Mouse (Mus musculus) lung, postnatal 25 days (tissue): ENCODE data around the gene Pitpnm2.

Experiments
- DNase-seq: peaks from one replicate; pipeline ENCODE4 v3.0.0; 2022; ENCODE audit warnings: low spot score

Gene Pitpnm2

DNA sequence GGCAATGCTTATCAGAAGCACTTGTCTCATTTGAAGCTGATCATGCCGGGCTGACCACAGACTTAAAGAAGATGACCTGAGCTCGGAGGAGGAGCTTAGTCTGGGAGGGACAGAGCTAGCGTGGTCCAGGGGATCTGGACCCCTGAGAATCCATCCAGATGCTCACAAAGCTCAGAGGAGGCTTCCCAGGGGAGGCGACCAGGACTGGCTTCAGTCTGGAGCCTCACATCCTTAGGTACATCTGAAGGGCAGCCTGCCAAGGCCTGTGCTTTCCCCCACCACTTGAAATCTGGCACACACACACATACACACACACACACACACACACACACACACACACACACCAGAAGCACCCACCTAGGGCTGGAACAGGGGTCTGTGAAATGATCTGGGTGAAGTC, 47.5 kb downstream of the Pitpnm2 start:
- DNase-seq: no peak

DNA sequence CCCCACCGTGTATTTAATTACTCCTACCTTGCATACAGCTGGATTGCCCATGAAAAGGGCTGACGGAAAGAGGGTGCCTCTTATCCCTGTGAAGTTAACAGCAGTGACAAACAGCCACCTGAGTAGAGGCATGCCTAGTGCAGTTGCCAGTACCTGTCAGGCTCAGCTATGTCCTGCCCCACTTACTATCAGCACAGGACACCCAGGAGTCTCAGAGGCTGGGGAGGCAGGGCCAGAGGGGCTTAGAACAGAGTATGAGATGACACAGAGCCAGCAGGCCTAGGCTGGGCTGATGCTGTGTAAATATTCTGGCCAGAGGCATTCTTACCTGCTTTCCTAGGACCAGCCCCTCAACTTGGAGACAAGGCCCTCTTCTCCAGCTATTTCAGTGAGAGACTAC, 48.0 kb downstream of the Pitpnm2 start:
- no peak for DNase-seq

GRCm38 (mm10) chr5:124200844-124201243, 48.7 kb downstream of the Pitpnm2 start:
- DNase-seq: no peak

DNA sequence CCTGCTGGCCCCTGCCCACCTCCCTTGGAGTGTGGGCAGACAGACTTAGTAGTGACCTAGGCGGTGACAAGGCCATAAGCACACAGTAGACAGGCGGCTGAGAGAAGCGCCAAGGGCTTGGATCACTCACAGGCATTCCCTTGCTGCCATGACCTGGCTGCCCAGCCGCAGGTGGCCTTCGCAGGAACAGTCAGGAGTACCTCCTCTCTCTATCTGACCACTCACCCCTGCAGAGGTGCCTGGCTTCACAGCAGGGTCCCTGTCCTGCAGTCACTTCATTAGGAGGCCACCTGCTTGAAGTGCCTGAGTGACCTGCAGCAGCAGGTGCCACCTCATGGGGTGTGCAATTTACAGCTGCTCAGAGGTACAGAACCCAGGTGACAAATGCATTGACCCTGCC, 50.4 kb downstream of the Pitpnm2 start:
- no peak for DNase-seq

DNA sequence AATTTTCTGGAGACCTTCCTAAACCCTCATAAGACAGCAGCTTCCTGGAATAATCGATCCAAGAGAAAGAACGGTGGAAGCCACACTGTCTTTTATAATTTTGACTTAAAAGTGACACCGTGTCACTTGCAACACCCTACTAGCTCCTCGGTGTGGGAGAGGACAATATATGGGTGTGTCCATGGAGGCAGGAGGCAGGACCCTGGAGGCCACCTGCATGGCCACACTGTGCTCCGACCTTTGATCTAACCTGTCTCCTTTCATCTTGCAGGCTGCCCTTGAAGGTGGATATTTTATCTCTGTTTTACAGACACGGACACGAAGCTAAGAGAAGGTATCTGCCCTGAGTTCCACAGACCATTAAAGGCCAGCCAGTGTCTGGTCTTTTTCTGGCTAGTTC, 51.1 kb downstream of the Pitpnm2 start:
- DNase-seq: no peak

DNA sequence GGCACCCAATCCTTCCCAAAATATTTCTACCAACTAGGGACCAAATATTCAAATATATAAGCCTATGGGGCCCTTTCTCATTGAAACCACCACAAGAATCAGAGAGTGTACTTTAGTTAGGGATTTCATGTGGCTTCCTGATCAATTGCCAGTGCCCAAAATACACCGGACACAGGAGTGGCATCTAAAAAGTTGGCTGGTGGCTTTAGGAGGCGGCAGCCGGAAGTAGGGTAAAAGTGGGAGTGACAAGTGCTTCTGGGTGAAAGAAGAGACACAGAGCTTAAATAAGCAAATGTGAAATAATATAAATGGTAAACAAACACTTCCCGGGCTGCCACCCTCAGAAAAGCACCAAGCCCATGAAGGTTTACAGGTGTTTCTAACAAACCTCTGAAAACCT, 53.5 kb downstream of the Pitpnm2 start:
- DNase-seq: no peak

- no peak for DNase-seq
These were observed 55.0 kb downstream of the Pitpnm2 start for GRCm38 (mm10) chr5:124194386-124195084.

DNA sequence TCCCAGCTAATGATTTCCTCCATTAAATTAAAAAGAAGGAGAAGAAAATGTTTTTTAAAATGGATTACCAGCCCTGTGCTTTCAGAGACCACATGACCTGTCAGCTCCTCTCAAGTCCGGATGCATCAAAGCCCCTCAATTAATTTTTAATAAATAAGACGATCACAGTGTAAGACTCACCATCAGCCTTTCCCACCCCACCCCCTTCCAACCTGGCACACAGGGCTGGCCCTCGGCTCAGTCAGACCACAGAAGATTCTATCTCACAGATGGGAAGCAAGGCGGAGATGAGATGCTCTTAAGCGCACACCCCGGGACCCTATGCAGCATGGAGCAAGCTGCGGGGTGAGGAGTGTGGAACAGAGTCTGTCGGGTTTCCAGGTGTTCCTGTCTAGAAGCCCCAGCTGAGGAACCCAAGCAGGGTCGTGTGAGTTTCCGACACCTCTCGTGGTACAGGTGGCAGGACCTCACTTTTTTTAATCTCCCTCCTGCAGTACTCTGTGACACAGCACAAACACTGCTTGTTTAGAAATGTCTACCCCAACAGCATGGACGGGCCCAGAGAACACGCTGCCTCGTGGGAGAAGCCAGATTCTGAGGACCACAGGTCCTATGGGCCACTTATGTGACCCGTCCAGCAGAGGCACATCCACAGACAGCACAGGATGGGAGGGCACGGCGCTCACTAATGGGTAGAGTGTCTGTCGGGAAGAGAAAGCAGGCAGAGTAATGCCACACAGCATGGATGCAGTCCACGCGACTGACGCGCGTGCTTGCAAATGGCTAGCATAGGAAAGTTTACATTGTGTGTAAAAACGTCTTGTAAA, 56.1 kb downstream of the Pitpnm2 start:
- DNase-seq: no peak

GRCm38 (mm10) chr5:124192726-124193285, 56.8 kb downstream of the Pitpnm2 start:
- DNase-seq: no peak

- DNase-seq: no peak
These were observed 57.3 kb downstream of the Pitpnm2 start for GRCm38 (mm10) chr5:124192251-124192710.

DNA sequence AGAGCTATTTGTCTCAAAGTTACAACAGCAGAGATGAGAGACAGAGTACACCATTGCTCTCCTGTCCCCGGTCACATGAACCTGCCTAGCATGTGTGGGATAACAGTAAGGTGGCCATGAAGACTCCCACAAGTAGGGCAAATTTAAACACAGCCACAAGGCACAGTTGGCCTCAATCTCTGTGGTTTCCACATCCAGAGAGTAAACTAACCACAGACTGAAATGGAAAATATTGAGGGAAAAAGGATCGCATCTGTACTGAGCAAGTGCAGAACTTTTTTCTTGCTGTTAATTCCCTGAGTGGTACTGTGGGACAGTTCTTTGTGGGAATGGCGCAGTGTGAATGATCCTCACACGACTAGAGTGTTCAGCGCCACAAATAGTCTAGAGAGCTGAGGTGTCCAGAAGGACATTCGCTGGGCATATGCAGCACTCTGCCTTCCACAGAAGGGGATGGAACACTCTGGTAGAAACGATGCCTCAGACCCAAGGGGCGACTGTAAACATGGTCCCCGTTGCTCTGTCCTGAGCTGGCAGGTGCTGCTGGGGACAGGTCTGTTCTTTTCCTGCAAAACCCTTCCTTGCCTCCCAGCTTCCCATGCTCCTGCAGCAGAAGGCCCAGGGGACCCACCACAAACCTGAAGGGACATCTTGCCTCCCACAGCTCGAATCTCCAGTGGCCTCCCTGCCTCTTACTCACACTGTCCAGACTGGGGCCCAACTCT, 59.3 kb downstream of the Pitpnm2 start:
- DNase-seq: no peak

DNA sequence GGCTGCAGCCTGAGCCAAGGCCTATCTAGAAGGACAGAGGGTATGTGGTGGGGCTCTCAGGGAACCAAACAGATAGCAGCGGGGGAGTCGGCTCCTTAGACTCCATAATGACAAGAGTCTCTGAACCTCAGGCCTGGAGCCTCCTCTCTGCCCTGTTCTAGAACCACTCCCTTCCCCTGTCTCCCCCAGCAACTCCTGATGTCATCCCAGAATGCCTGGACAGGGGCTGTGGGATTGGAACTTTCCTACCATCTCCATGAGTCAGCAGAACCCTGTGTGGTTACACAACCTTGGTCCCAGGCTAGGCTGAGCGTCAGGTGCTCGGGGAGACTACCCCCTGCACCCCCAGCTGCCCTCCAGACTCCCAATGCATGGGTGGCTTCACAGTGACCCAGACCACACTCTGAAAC, 60.0 kb downstream of the Pitpnm2 start:
- no peak for DNase-seq

DNA sequence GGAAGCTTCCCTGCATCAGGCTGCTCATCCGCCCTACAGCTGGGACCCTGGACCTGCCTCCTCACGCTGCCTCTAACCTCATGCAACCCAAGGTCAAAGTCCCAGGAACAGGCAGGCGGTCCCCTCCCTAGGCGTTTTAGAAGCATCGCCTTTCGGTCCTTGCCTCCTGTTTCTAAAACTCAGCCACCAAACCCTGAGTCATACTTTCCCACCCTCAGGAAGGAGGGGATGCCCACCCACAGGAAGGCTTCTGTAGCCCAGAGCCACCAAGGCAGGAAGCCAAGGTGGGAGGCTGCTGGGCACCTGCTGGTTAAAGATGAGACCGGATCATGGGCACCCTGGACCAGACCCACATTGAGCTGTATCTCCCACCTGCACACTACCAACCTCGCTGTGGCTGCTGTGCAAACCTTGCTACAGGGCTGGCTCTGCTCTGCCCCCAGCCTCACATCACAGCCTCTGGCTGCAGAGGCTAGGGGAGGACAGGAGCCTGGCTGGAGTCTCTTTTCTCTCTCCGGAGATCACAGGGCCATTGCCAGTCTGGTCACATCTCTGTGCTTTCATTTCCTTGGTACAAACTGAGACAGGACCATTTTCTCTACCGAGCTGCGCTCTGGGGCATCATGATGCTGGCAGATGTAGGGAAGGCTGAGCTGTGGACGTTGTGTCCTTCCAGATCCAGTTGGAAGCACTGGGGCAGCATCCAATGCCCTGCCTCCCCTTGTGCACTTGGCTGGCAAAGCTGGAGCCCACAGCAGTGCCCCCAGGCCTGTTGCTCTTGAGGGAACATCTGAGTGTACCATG, 61.9 kb downstream of the Pitpnm2 start:
- DNase-seq: no peak

GRCm38 (mm10) chr5:124186981-124187507, 62.5 kb downstream of the Pitpnm2 start:
- DNase-seq: no peak

DNA sequence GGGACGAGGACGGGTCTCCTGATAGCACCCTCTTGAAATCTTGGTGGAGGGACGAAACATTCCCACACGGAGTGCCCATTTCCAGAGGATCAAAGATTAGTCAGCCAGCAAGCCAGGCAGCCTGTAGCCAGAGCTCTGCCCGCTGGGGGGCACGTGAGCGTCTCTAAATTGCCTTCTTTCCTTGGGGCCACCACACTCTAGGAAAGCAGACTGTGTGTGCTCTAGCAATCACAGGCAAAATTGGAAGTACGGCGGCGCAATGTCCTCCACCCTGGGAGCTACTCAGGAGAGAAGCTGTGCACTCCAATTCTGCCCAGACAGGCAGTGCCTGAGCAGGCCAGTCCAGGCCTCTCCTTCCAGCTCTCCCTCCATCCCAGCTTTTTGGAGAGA, 63.1 kb downstream of the Pitpnm2 start:
- no peak for DNase-seq

GRCm38 (mm10) chr5:124185706-124186464, 63.7 kb downstream of the Pitpnm2 start:
- no peak for DNase-seq

- no peak for DNase-seq
These were observed 64.5 kb downstream of the Pitpnm2 start for GRCm38 (mm10) chr5:124184898-124185701.

DNA sequence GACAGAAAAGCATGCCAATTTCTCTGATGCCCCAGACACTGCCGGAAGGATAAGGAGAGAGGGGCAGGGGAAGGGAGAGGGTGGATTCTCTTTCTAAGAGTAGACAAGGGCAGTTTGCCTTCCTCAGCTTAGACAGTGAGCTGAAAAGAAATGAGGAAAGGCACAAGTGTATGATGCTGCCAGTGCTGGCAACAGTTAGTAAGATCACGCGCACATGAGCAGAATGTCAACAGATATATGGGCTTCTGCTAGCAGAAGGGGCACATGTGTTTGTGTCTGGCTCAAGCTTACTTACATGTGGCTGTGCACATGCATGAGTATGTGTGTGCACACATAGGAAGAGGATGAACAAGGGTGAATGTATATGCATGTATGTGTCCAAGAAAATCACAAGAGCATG, 65.4 kb downstream of the Pitpnm2 start:
- DNase-seq: no peak

DNA sequence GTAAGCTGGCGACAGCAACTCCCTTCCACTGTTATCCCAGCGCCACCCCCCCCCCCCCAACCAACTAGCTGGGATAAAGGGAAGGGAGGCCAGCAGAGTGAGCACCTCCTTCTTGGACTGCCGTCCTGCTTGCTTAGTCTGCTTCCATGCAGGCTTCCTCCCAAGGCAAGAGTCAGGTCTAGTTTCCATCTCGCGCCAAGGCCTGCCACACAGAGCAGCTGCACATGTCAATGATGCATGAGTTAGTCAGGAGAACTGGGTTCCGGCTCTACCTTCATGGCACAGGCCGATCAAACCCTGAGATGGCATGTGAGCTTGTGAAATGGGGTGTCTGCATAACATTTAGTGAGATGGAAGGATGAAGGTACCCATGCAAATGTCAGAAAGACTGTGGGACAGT, 66.9 kb downstream of the Pitpnm2 start:
- DNase-seq: no peak

GRCm38 (mm10) chr5:124182097-124182496, 67.5 kb downstream of the Pitpnm2 start:
- DNase-seq: no peak
